Mouse (Mus musculus): Measurements from ENCODE around the gene Fam213b. TPM values are rescaled to one million over a fixed set of nuclear protein-coding genes. Genes with fewer than 3 reads are reported as not detected.

Fam213b gene
- polyA plus RNA-seq (2015; fragmentation: Nextera tagmentation; extraction: Ambion mirVana) = 57.3 and 65.5 TPM in 2 replicates

DNA sequence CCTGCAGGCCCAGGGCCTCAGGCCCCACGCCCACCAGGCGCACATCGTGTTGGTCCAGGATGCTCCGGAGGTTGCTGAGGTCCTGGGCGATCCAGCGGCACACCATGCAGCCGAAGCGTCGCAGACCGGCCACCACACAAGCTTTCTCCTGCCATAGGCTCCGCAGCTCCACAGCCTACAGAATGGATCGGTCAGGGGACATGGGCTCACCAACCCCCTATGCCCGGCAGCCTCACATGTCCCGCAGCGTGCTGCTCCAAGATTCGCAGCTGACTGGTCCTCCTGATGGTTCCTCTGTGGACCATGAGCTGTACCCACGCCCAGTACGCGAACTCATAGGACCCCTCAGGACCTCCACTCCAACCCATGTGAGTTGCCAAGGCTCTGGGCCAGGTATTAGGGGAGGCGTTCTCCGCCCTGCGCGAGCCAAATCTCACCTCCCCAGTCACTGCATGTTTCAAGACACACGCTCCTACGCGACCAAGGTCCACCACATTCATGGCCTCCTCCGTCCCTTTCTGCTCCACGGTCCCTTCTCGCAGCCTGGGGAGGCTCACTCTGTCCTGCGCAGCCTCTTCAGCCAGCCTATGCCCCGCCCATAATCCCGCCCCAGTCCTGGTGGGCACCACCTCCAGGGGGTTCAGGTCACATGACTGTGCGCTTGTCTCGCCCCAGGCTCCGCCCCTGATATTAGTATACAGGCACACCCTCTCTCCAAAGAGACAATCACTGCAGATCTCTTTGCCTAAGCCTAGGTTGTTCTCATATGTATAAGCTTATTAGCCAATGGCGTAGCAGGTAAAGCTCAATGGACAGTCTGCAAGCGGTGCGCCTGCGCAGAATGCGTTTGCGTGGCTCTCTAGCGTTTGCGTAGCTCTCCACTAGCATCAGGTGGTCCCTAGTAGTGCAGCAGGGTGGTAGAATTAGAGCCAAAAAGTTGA, at the start of gene Fam213b:
TSS of gene Fam213b (minus strand) at position 630 of the 941 bp plus-strand sequence.
- ATAC-seq (ENCODE audit: insufficient number of reproducible peaks, low FRiP score, low TSS enrichment, low read depth) = peak; percentile 95
- WGBS = 2% methylated on average over 43 of the region's 43 CpGs
- Histone ChIP-seq H3K4me3 (peak within 1 kb of the TSS; percentile 60), H3K9ac (peak within 1 kb of the TSS; percentile 64), H3K4me2 (peak within 1 kb of the TSS; percentile 92), H3K4me1 (peaks cover 23% of the 10 kb centered on the region), H3K27me3 (no peaks in the 10 kb centered on the region), H3K36me3 (0 out of 2 replicates have a peak, but pooled peaks cover 6% of the 10 kb centered on the region), H3K27ac (peak within 1 kb of the TSS; percentile 77), H3K9me3 (no peaks in the 10 kb centered on the region)

DNA sequence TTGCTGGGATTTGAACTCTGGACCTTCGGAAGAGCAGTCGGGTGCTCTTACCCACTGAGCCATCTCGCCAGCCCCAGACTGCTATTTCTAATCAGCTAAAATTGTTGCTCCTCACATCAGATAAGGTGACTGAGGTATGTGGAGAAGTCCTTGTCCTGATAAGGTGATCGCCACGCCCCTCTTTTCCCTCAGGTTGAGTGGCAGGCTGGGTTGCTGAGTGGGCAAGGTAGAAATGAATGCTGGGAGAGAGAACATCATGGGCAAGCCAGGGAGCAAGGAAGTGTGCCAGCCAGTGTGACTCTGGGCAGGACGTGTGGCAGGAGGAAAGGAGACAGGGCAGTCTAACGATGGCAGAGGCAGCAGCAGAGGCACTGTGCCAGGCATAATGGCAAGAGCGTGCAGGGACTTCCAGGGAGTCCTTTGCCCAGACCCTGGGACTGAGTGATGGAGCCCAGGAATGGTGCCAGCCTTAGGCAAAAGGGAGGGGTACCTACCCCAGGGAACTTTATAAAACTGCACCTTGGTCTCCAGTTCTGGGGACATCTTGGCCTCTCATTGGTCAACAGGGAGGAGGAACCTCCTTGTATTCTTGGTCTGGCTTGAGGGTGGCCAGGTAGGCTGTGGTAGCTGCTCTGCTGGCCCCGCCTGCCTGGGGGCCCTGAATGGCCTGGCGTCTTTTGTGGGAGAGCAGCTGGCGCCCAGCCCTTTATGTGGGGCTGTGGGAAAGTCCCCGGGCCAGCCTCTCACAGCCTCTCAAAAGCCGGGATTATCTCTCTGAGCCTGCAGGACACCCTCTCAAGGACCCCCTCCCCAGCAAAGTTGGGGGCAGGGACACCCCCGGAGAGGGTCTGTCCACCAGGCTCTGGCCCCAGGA, 49.4 kb upstream of the Fam213b start:
- no peaks in the 10 kb centered on the region for H3K36me3 ChIP-seq
- peaks cover 30% of the 10 kb centered on the region for H3K4me1 ChIP-seq
- no peaks in the 10 kb centered on the region for H3K9me3 ChIP-seq
- no peak overlapping the region for H3K27ac ChIP-seq
- H3K4me2 ChIP-seq = no peak overlapping the region
- no peak overlapping the region for H3K4me3 ChIP-seq
- 44% methylated on average over 14 of the region's 14 CpGs for WGBS
- no peak overlapping the region for H3K9ac ChIP-seq
- ATAC-seq (ENCODE audit: insufficient number of reproducible peaks, low FRiP score, low TSS enrichment, low read depth) = no peak
- peaks cover 49% of the 10 kb centered on the region for H3K27me3 ChIP-seq

GRCm38 (mm10) chr4:154946319-154946718, 47.4 kb upstream of the Fam213b start:
- peak; percentile 79 for ATAC-seq (ENCODE audit: insufficient number of reproducible peaks, low FRiP score, low TSS enrichment, low read depth)
- Histone ChIP-seq H3K27me3 (peaks cover 29% of the 10 kb centered on the region), H3K27ac (no peak overlapping the region), H3K9ac (no peak overlapping the region), H3K4me2 (peak overlapping the region; percentile 56), H3K4me3 (peak overlapping the region; percentile 27), H3K4me1 (peaks cover 23% of the 10 kb centered on the region), H3K9me3 (no peaks in the 10 kb centered on the region), H3K36me3 (no peaks in the 10 kb centered on the region)
- 3% methylated on average over 8 of the region's 8 CpGs for WGBS

- H3K9me3 ChIP-seq = no peaks in the 10 kb centered on the region
- 24% methylated on average over 2 of the region's 2 CpGs for WGBS
- H3K27ac ChIP-seq = no peak overlapping the region
- H3K27me3 ChIP-seq = peaks cover 12% of the 10 kb centered on the region; the same call in 1 of the 2 replicates
- no peak overlapping the region for H3K4me2 ChIP-seq
- no peak overlapping the region for H3K9ac ChIP-seq
- H3K36me3 ChIP-seq = no peaks in the 10 kb centered on the region
- H3K4me1 ChIP-seq = peaks cover 18% of the 10 kb centered on the region
- H3K4me3 ChIP-seq = no peak overlapping the region
- ATAC-seq (ENCODE audit: insufficient number of reproducible peaks, low FRiP score, low TSS enrichment, low read depth) = peak; percentile 68; the same call in 1 of the 2 replicates
These were observed 45.2 kb upstream of the Fam213b start for GRCm38 (mm10) chr4:154944121-154944590.

- Histone ChIP-seq H3K9me3 (no peaks in the 10 kb centered on the region), H3K4me2 (no peak overlapping the region), H3K4me3 (no peak overlapping the region), H3K36me3 (no peaks in the 10 kb centered on the region), H3K9ac (no peak overlapping the region), H3K4me1 (peaks cover 15% of the 10 kb centered on the region), H3K27ac (no peak overlapping the region), H3K27me3 (peaks cover 5% of the 10 kb centered on the region; the same call in 1 of the 2 replicates)
- 81% methylated on average over 6 of the region's 6 CpGs for WGBS
- no peak for ATAC-seq (ENCODE audit: insufficient number of reproducible peaks, low FRiP score, low TSS enrichment, low read depth)
These were observed 44.5 kb upstream of the Fam213b start for GRCm38 (mm10) chr4:154943323-154944039.

DNA sequence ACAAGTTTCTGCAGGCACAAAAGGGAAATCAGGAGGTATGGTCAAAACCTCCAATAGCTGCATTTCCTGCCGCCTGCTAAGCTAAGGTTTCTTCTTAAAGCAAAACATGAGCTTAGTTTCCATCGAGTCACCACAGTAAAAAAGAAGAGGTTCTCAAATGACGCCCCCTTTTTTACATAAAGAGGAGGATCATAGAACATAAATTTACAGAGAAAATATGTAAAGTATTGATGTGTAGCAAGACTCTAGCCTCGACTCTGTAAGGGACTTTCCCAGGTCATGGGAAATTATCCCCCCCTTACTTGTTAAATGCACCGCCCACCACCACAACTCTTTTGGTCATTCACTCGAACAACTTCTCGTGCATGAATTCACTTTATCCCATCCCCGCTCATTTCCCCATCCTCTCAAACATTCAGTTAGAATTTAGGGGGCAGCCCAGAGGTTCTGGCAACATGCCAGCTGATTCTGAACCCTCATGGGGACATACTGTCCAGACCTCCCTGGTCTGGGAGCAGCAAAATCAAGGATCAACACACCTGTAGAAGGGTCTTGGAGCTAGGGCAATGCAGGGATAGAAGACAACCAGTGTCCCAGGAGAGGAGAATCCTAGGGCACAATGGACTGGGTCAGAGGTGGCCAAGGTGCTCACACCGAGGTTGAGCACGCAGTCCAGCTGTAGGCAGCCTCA, 43.8 kb upstream of the Fam213b start:
- Histone ChIP-seq H3K4me2 (no peak overlapping the region), H3K4me3 (no peak overlapping the region), H3K9me3 (no peaks in the 10 kb centered on the region), H3K4me1 (peaks cover 12% of the 10 kb centered on the region), H3K27me3 (no peaks in the 10 kb centered on the region), H3K36me3 (no peaks in the 10 kb centered on the region), H3K9ac (no peak overlapping the region), H3K27ac (no peak overlapping the region)
- WGBS = 73% methylated on average over 10 of the region's 10 CpGs
- no peak for ATAC-seq (ENCODE audit: insufficient number of reproducible peaks, low FRiP score, low TSS enrichment, low read depth)

GRCm38 (mm10) chr4:154941831-154942230, 42.9 kb upstream of the Fam213b start:
- peaks cover 12% of the 10 kb centered on the region for H3K4me1 ChIP-seq
- no peak overlapping the region for H3K27ac ChIP-seq
- 92% methylated on average over 5 of the region's 5 CpGs for WGBS
- no peaks in the 10 kb centered on the region for H3K9me3 ChIP-seq
- H3K4me2 ChIP-seq = no peak overlapping the region
- H3K4me3 ChIP-seq = no peak overlapping the region
- no peaks in the 10 kb centered on the region for H3K36me3 ChIP-seq
- no peaks in the 10 kb centered on the region for H3K27me3 ChIP-seq
- ATAC-seq (ENCODE audit: insufficient number of reproducible peaks, low FRiP score, low TSS enrichment, low read depth) = no peak
- no peak overlapping the region for H3K9ac ChIP-seq

DNA sequence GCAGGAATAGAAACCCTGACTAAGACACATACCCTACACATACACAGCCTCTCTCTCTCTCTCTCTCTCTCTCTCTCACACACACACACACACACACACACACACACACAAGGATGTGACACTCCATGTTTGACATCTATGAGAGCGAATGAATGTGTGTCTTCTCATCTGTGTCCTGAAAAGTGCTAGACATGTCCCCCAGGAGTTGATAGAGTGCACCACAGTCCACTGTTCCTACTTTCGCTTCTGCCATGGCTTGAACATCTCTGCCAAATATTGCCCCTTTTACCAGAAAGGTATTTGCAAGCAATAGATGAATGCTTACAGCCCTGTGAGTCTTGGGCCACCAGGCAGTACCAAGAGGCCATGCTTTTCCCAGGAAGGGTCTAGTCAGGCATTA, 41.2 kb upstream of the Fam213b start:
- H3K9me3 ChIP-seq = no peaks in the 10 kb centered on the region
- no peak overlapping the region for H3K27ac ChIP-seq
- H3K9ac ChIP-seq = no peak overlapping the region
- H3K36me3 ChIP-seq = no peaks in the 10 kb centered on the region
- no peaks in the 10 kb centered on the region for H3K27me3 ChIP-seq
- no peak overlapping the region for H3K4me3 ChIP-seq
- no peak overlapping the region for H3K4me2 ChIP-seq
- H3K4me1 ChIP-seq = 0 out of 2 replicates have a peak, but pooled peaks cover 2% of the 10 kb centered on the region
- WGBS = 91% methylated on average over 2 of the region's 2 CpGs
- ATAC-seq (ENCODE audit: insufficient number of reproducible peaks, low FRiP score, low TSS enrichment, low read depth) = no peak

GRCm38 (mm10) chr4:154937746-154938145, 38.8 kb upstream of the Fam213b start:
- no peak for ATAC-seq (ENCODE audit: insufficient number of reproducible peaks, low FRiP score, low TSS enrichment, low read depth)
- no peak overlapping the region for H3K4me3 ChIP-seq
- H3K27me3 ChIP-seq = no peaks in the 10 kb centered on the region
- 67% methylated on average over 1 of the region's 1 CpGs for WGBS
- H3K27ac ChIP-seq = no peak overlapping the region
- no peak overlapping the region for H3K9ac ChIP-seq
- no peaks in the 10 kb centered on the region for H3K36me3 ChIP-seq
- no peaks in the 10 kb centered on the region for H3K9me3 ChIP-seq
- no peak overlapping the region for H3K4me2 ChIP-seq
- no peaks in the 10 kb centered on the region for H3K4me1 ChIP-seq

GRCm38 (mm10) chr4:154936542-154937255, 37.8 kb upstream of the Fam213b start:
- no peaks in the 10 kb centered on the region for H3K36me3 ChIP-seq
- ATAC-seq (ENCODE audit: insufficient number of reproducible peaks, low FRiP score, low TSS enrichment, low read depth) = no peak
- no peaks in the 10 kb centered on the region for H3K4me1 ChIP-seq
- 56% methylated on average over 8 of the region's 8 CpGs for WGBS
- H3K27ac ChIP-seq = no peak overlapping the region
- H3K27me3 ChIP-seq = no peaks in the 10 kb centered on the region
- H3K4me3 ChIP-seq = no peak overlapping the region
- H3K9me3 ChIP-seq = no peaks in the 10 kb centered on the region
- no peak overlapping the region for H3K9ac ChIP-seq
- no peak overlapping the region for H3K4me2 ChIP-seq

Data from limb, embryonic 15.5 days (tissue).